Comparison of ENCODE assay signal across 7 mouse cellular contexts in the genomic region with DNA sequence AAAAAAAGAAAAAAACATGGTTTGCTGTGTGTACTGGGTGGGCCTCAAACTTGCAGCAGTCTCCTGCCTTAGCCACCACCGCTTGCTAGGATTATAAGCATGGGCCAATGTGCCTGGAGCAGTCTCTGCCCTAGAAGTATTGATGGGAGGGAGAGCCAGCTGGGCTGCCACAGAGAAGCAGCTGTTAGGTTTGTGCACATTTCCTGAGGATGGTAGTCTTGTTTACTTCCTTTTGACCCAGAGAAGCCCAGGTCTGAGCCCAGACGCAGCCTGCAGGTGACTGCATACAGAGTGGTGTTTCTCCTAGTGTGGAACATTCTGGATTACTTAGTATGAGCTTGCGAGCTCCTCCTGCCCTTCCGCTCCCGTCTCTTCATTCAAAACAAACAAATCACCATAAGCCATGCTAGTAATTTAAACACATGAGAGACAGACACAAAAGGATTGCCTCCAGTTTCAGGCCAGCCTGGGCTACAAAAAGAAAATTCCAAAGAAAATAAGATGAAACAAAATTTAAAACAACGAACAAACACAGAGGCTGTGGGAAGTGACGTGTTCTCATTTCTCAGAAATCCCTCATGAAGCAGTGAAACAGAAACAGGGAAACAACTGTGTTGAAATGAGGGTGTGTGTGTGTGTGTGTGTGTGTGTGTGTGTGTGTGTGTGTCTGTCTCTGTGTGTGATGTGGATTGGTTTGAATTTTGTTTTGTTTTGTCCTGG. TPM values are rescaled to one million over a fixed set of nuclear protein-coding genes. Genes with fewer than 3 reads are reported as not detected.
DNase-seq lines count a peak whose midpoint lies in the region; ATAC-seq lines count a peak whose summit lies in the region.

No protein-coding gene starts in this region.

- H3K9ac ChIP-seq in neural tube, embryonic 13.5 days: no peak overlapping the region
- H3K9ac ChIP-seq in embryonic facial prominence, embryonic 13.5 days: no peak overlapping the region
- no peak overlapping the region for H3K9ac ChIP-seq in intestine, embryonic 16.5 days (ENCODE audit: low read depth, low read length)

- H3K36me3 ChIP-seq in neural tube, embryonic 13.5 days: peaks cover 45% of the 10 kb centered on the region
- H3K36me3 ChIP-seq in embryonic facial prominence, embryonic 13.5 days: peaks cover 35% of the 10 kb centered on the region
- H3K36me3 ChIP-seq in intestine, embryonic 16.5 days (ENCODE audit: control insufficient read depth, insufficient read depth, low read length): no peaks in the 10 kb centered on the region

- no peaks in the 10 kb centered on the region for H3K27me3 ChIP-seq in neural tube, embryonic 13.5 days
- no peaks in the 10 kb centered on the region for H3K27me3 ChIP-seq in embryonic facial prominence, embryonic 13.5 days
- no peaks in the 10 kb centered on the region for H3K27me3 ChIP-seq in intestine, embryonic 16.5 days (replicated peaks; ENCODE audit: control insufficient read depth, insufficient read depth, low read length)

- H3K4me3 ChIP-seq in neural tube, embryonic 13.5 days: no peak overlapping the region
- no peak overlapping the region for H3K4me3 ChIP-seq in embryonic facial prominence, embryonic 13.5 days
- no peak overlapping the region for H3K4me3 ChIP-seq in intestine, embryonic 16.5 days (ENCODE audit: low read length)

- no peak for DNase-seq in neural tube, embryonic 10.5 days (ENCODE audit: extremely low spot score, low spot score)
- DNase-seq in ovary, postnatal 36 days (ENCODE audit: low spot score): no peak
- no peak for DNase-seq in adrenal gland, postnatal 10 days

- peak overlapping the region; percentile 82 for H3K27ac ChIP-seq in neural tube, embryonic 13.5 days (replicated peaks)
- peak overlapping the region; percentile 82 for H3K27ac ChIP-seq in embryonic facial prominence, embryonic 13.5 days
- peak overlapping the region; percentile 82 for H3K27ac ChIP-seq in intestine, embryonic 16.5 days (ENCODE audit: low read length)

- 82% methylated on average over 7 of the region's 7 CpGs for WGBS in neural tube, embryonic 13.5 days
- 69% methylated on average over 7 of the region's 7 CpGs for WGBS in embryonic facial prominence, embryonic 13.5 days
- WGBS in intestine, embryonic 16.5 days: 53% methylated on average over 7 of the region's 7 CpGs

- peaks cover 63% of the 10 kb centered on the region for H3K4me1 ChIP-seq in neural tube, embryonic 13.5 days (replicated peaks)
- H3K4me1 ChIP-seq in embryonic facial prominence, embryonic 13.5 days: peaks cover 58% of the 10 kb centered on the region
- H3K4me1 ChIP-seq in intestine, embryonic 16.5 days (ENCODE audit: control insufficient read depth, insufficient read depth, low read length): peaks cover 53% of the 10 kb centered on the region

- ATAC-seq in neural tube, embryonic 13.5 days (ENCODE audit: low read depth): no peak
- ATAC-seq in embryonic facial prominence, embryonic 13.5 days (ENCODE audit: insufficient number of reproducible peaks, insufficient read depth, low FRiP score, low TSS enrichment, low read depth): no peak
- no peak for ATAC-seq in intestine, embryonic 16.5 days
- peak; percentile 18 for ATAC-seq in neutrophil, adult 5-6 weeks (ENCODE audit: extremely low read depth, insufficient number of reproducible peaks, low FRiP score, poor library complexity, severe bottlenecking)

- no peaks in the 10 kb centered on the region for H3K9me3 ChIP-seq in neural tube, embryonic 13.5 days
- H3K9me3 ChIP-seq in embryonic facial prominence, embryonic 13.5 days: no peaks in the 10 kb centered on the region
- H3K9me3 ChIP-seq in intestine, embryonic 16.5 days (ENCODE audit: control insufficient read depth, low read length): no peaks in the 10 kb centered on the region

- H3K4me2 ChIP-seq in neural tube, embryonic 13.5 days: no peak overlapping the region
- no peak overlapping the region for H3K4me2 ChIP-seq in embryonic facial prominence, embryonic 13.5 days
- no peak overlapping the region for H3K4me2 ChIP-seq in intestine, embryonic 16.5 days (ENCODE audit: low read depth, low read length)

RNA-seq across cellular contexts. Expression of a gene that starts 10.2 kb away (rescaled TPM):
- polyA plus RNA-seq in neural tube, embryonic 13.5 days (2015; fragmentation: Nextera tagmentation; extraction: Ambion mirVana): 57.1 and 58.8 TPM in 2 replicates
- 45.4 and 47.7 TPM in 2 replicates for polyA plus RNA-seq in embryonic facial prominence, embryonic 13.5 days (2015; fragmentation: Nextera tagmentation; extraction: Ambion mirVana)
- polyA plus RNA-seq in intestine, embryonic 16.5 days (2015; fragmentation: Nextera tagmentation; extraction: Ambion mirVana): 14.7 and 17.0 TPM in 2 replicates
- 1,463 and 1,559 TPM in 2 replicates for total RNA-seq in neutrophil, adult 5-6 weeks (2017)
- 100 to 1,000 TPM; 116 to 144 TPM for total RNA-seq in adrenal gland, postnatal 10 days (2021)

RNA-seq across cellular contexts. Expression of a gene that starts 19.0 kb away (rescaled TPM):
- 0.71 and 1.4 TPM in 2 replicates for polyA plus RNA-seq in neural tube, embryonic 13.5 days (2015; fragmentation: Nextera tagmentation; extraction: Ambion mirVana)
- polyA plus RNA-seq in embryonic facial prominence, embryonic 13.5 days (2015; fragmentation: Nextera tagmentation; extraction: Ambion mirVana): 1.7 and 1.9 TPM in 2 replicates
- polyA plus RNA-seq in intestine, embryonic 16.5 days (2015; fragmentation: Nextera tagmentation; extraction: Ambion mirVana): 2.5 and 3.2 TPM in 2 replicates
- total RNA-seq in neutrophil, adult 5-6 weeks (2017): 0.47 and 0.74 TPM in 2 replicates
- total RNA-seq in adrenal gland, postnatal 10 days (2021): 10 to 100 TPM; 13.3 to 13.4 TPM

RNA-seq across cellular contexts. Expression of a gene that starts 44.0 kb away (rescaled TPM):
- 96.1 and 104 TPM in 2 replicates for polyA plus RNA-seq in neural tube, embryonic 13.5 days (2015; fragmentation: Nextera tagmentation; extraction: Ambion mirVana)
- 88.3 and 88.5 TPM in 2 replicates for polyA plus RNA-seq in embryonic facial prominence, embryonic 13.5 days (2015; fragmentation: Nextera tagmentation; extraction: Ambion mirVana)
- polyA plus RNA-seq in intestine, embryonic 16.5 days (2015; fragmentation: Nextera tagmentation; extraction: Ambion mirVana): 67.3 and 69.9 TPM in 2 replicates
- 148 and 157 TPM in 2 replicates for total RNA-seq in neutrophil, adult 5-6 weeks (2017)
- 10 to 100 TPM; 67.8 to 68.1 TPM for total RNA-seq in adrenal gland, postnatal 10 days (2021)
